Mouse (Mus musculus) G1E (cell line): Measurements from ENCODE around the gene Prn.

Experiments used
- CTCF ChIP-seq: IDR thresholded peaks from 2 replicates; pipeline ENCODE4 v1.5.1; 2012; ENCODE audit warnings: low read depth, low read length, inconsistent platforms, mixed read lengths
- GATA1 ChIP-seq: IDR thresholded peaks from 2 replicates; pipeline ENCODE4 v1.6.1; 2012; ENCODE audit warnings: borderline replicate concordance, low read length, inconsistent platforms, mixed read lengths
- GATA2 ChIP-seq: IDR thresholded peaks from 2 replicates; pipeline ENCODE4 v1.6.1; 2012; ENCODE audit warnings: low read depth, low read length, inconsistent platforms, borderline replicate concordance

- TF ChIP-seq CTCF = no peak
- TF ChIP-seq GATA2 = no peak
- no peak for TF ChIP-seq GATA1
These were observed 17.2 kb upstream of the Prn start for GRCm38 (mm10) chr2:131892534-131892933.
